Mouse (Mus musculus): Measurements from ENCODE around the gene Atp2c1.

DNA sequence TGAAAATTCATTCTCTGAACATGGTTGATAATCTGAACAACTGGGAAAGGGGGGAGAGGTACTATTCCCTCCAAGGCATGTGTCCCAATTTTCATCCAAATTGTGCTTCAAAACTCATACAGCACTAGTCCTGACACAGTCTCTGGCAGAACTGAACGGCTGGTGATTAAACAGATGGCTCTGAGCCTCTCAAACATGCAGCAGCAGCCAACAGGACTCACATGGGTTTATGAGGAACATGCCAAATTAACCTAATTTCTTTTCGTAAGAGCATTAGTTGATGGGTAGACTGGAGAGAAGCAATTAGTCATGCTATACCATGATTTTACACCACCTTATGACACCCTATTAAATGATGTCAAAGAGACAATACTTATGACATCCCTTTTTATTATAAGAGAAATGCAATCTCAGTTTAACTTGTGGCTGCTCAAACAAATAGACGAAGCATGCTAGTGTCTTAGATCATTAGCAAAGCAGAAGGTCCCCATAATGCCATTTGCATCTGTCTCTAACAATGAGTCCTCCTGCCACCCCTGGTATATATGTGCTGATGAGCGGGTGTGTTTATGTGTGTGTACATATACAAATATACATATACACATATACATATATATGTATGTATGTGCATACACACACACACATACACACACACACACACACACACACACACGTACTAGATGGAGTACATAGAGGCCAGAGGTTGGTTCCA is 163.4 kb downstream of the Atp2c1 start:
- TF ChIP-seq ZNF384 (IDR thresholded peaks at IDR 0.05; ENCODE audit: low read depth, low read length) (no peak), HCFC1 (IDR thresholded peaks at IDR 0.05; ENCODE audit: borderline replicate concordance, insufficient read depth, low read length) (no peak), CHD2 (IDR thresholded peaks at IDR 0.05; ENCODE audit: low read depth, low read length) (no peak)

Data from ES-E14 (cell line).